Mouse (Mus musculus): ENCODE results near the gene Fam222a.

- TF ChIP-seq CTCF (IDR thresholded peaks at IDR 0.05; ENCODE audit: low read depth) = no peak
- no peak for TF ChIP-seq EP300 (IDR thresholded peaks at IDR 0.05; ENCODE audit: low read depth)
Observed at GRCm38 (mm10) chr5:114569918-114570670, 2.3 kb downstream of the Fam222a start.
